Mouse (Mus musculus) kidney, adult 2 months (tissue): ENCODE data around the gene Btg1-ps2. TPM values are rescaled to one million over a fixed set of nuclear protein-coding genes. Genes with fewer than 3 reads are reported as not detected.
A peak's percentile ranks its signal among the peaks of the same experiment; 100 is the strongest.
"Not testable (repeated sequence)": the region's sequence is repeated elsewhere in the genome, so short reads cannot be mapped to it uniquely, and the experiment has no call there.

ENCODE experiments used
- DNase-seq: peaks from one replicate; pipeline ENCODE4 v3.0.0; 2021
- H3K27ac ChIP-seq: fragments of 200-500 bp; 2 replicates; pipeline ENCODE4 v1.5.1; 2012; ENCODE audit warnings: low read depth, low read length, control low read depth, inconsistent platforms; ENCODE audit not compliant: insufficient read depth
- H3K27me3 ChIP-seq: fragments of 200-500 bp; replicated peaks from 2 replicates; pipeline ENCODE4 v1.6.1; 2012; ENCODE audit warnings: mild to moderate bottlenecking, moderate library complexity, low read length, inconsistent platforms; ENCODE audit not compliant: control insufficient read depth, insufficient read depth
- H3K36me3 ChIP-seq: fragments of 200-500 bp; 2 replicates; pipeline ENCODE4 v1.6.1; 2012; ENCODE audit warnings: mild to moderate bottlenecking, moderate library complexity, low read length, inconsistent platforms; ENCODE audit not compliant: control insufficient read depth, insufficient read depth
- H3K4me1 ChIP-seq: fragments of 200-500 bp; 2 replicates; pipeline ENCODE4 v1.6.1; 2011; ENCODE audit warnings: low read length; ENCODE audit not compliant: control insufficient read depth, insufficient read depth
- H3K4me3 ChIP-seq: fragments of 200-500 bp; 2 replicates; pipeline ENCODE4 v1.5.1; 2011; ENCODE audit warnings: mild to moderate bottlenecking, low read depth, low read length, control low read depth; ENCODE audit not compliant: insufficient read depth
- CTCF ChIP-seq: fragments of 200-500 bp; conservative IDR thresholded peaks from 2 replicates; pipeline ENCODE4 v1.5.1; 2011; ENCODE audit warnings: low read depth, mild to moderate bottlenecking, control low read depth, low read length, moderate library complexity, mixed read lengths; ENCODE audit not compliant: insufficient read depth, insufficient read length
- POLR2A ChIP-seq: fragments of 200-500 bp; IDR thresholded peaks from one replicate; pipeline ENCODE4 v1.6.1; 2011; ENCODE audit warnings: low read depth, low read length, control low read depth
- WGBS: fragments of 180-500 bp; shearing (Covaris S2); methylation state at CpG from one replicate; pipeline ENCODE4 v1.1.7; 2018; 5-methylcytosine and 5-hydroxymethylcytosine counted together
- polyA plus RNA-seq: library from polyadenylated mRNA; depleted of rRNA; stranded (reverse); fragments of >200 nt; gene quantifications from 2 replicates; pipeline ENCODE4 v1.2.3, GENCODE M21; 2012; rRNA removed

Btg1-ps2 gene
- not detected in 2 replicates for polyA plus RNA-seq

DNA sequence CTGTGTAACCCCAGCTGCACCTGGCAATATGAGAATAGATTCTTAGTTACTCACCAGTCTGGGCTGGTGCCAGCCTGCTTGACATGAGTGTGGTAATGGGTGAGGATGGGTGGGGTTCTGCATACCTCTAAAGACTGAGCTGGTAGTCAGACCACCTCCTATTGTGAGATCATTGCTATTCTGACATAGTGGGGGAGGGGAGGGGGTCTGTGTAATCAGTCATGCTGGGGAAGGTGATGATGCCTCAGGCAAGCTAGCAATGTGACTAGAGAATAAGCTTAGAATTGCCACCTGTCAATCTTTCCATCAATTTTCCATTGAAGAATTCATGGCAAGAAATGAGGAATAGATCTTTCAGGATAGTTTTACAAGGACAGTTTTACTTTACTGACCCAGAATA is at the start of gene Btg1-ps2:
TSS of gene Btg1-ps2 (minus strand) at position 101 of the 400 bp plus-strand sequence.
- DNase-seq: not testable (repeated sequence)

DNA sequence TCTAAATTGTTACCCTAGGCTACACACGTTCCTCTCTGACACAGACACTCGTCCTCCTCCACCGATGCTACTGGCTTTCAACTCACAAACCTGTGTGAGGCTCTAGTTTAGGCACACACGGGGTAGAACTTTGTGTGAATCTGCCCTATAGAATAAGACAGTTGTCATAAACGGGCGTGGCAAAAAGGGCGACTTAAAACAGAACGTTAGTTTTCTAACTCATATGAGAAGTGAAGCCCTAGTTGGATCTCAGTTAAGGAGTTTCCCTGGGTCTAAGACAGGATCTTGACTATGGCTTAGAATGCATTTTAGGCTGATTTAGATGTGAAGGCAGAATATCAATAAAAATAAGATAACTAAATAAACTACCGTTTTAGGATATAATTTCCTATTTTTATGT is 42.1 kb upstream of the Btg1-ps2 start, which contains the start of gene Rhox11:
TSS of gene Rhox11 (minus strand) at position 101 of the 400 bp plus-strand sequence.
- Histone ChIP-seq H3K4me3 (no peak within 1 kb of the TSS), H3K4me1 (no peaks in the 10 kb centered on the region), H3K36me3 (no peaks in the 10 kb centered on the region), H3K27me3 (no peaks in the 10 kb centered on the region), H3K27ac (no peak within 1 kb of the TSS)
- DNase-seq: no peak
- TF ChIP-seq POLR2A (no peak), CTCF (no peak)
- 89% methylated on average over 9 of the region's 9 CpGs for WGBS

More for the DNA sequence above, at the start of gene Btg1-ps2:
- H3K36me3 ChIP-seq, H3K4me3 ChIP-seq, H3K4me1 ChIP-seq, H3K27ac ChIP-seq, H3K27me3 ChIP-seq: not testable (repeated sequence)

DNA sequence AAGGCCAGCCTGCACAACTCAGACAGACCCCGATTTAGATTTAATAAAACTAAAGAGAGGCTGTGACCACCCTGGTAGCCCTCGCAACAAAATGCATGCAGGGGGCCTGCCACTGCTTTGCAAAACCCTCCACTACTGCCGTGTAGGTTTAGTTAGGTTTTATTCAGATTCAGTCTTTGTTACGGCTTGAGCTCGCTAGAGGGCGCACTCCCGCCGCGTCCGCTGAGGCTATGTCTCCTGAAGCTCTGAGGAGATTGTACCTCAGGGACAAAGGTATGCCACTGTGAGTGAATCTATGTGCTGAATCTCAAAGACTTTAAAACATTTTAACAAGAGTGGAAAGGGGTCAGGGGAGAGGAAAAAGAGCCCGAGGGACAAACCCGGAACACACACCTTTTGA is 41.3 kb upstream of the Btg1-ps2 start:
- DNase-seq: peak; percentile 37
- TF ChIP-seq POLR2A (no peak), CTCF (peak; percentile 75)
- H3K27ac ChIP-seq: no peak overlapping the region
- no peaks in the 10 kb centered on the region for H3K4me1 ChIP-seq
- 7% methylated on average over 12 of the region's 12 CpGs for WGBS
- H3K27me3 ChIP-seq: no peaks in the 10 kb centered on the region
- no peaks in the 10 kb centered on the region for H3K36me3 ChIP-seq
- H3K4me3 ChIP-seq: no peak overlapping the region

DNA sequence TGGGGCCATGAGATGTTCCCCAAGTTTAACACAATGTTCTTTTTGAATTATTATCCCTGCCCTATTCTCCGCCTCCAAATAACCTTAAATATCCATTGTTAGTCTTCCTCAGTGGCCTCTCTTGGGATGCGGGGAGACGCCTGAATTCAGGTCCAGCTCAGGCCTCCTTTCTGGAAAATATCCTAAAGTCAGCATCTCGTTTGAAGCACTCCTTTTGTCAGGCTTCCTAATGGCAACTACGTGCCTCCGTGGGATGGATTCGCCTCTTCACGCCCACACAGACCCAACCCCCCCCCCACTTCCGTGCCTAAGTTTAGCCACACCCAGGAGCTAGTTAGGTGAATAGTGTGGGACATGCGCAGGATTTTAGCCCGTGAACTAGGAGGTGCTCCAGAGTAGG is 23.3 kb upstream of the Btg1-ps2 start, which contains the start of gene Rhox10:
TSS of gene Rhox10 (plus strand) at position 301 of the 400 bp plus-strand sequence.
- Histone ChIP-seq H3K4me1 (no peaks in the 10 kb centered on the region), H3K27ac (no peak within 1 kb of the TSS), H3K36me3 (no peaks in the 10 kb centered on the region), H3K4me3 (no peak within 1 kb of the TSS), H3K27me3 (no peaks in the 10 kb centered on the region)
- 84% methylated on average over 11 of the region's 11 CpGs for WGBS
- no peak for DNase-seq
- TF ChIP-seq POLR2A (no peak), CTCF (no peak)

DNA sequence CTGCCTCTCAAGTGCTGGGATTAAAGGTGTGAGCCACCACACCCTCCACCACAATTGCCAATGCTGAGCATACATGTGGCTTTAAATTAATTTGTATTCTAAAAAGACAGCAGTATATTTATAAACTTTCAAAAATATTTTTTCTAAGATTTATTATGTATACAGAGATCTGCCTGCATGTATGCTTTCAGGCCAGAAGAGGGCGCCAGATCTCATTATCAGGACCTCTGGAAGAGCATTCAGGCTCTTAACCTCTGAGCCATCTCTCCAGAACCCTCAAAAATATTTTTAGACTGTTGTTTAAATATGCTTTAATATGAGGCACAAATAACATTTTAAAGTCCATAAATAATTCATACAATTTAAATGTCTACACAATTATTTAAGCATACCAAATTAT is 18.6 kb upstream of the Btg1-ps2 start:
- TF ChIP-seq POLR2A (no peak), CTCF (0 out of 2 replicates have a peak, but pooled peaks have one; percentile 22)
- WGBS: 0% methylated on average over 1 of the region's 1 CpGs
- H3K27ac ChIP-seq: no peak overlapping the region
- no peaks in the 10 kb centered on the region for H3K36me3 ChIP-seq
- no peaks in the 10 kb centered on the region for H3K4me1 ChIP-seq
- DNase-seq: no peak
- H3K27me3 ChIP-seq: no peaks in the 10 kb centered on the region
- H3K4me3 ChIP-seq: no peak overlapping the region

DNA sequence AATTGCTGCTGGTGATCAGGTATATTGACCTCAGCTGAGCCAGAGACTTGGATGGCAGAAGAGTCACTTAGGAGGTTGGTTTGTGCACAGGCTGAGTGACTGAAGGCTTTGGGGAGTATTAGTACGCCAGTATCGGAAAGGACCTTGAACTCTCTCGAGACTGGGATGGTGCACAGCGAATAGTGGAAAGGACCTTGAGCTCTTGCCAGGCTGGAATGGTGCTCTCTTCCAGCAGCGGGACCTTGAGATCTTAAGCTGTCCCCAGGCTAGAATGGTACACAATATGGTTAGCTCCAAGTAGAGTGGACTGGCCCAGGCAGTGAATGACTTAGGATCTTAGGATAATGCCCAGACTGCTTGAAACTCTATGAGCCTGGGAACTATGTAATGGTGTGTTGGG is 3.2 kb downstream of the Btg1-ps2 start:
- WGBS: over 99% methylated on average over 5 of the region's 5 CpGs
- no peaks in the 10 kb centered on the region for H3K4me1 ChIP-seq
- H3K27ac ChIP-seq: no peak overlapping the region
- H3K36me3 ChIP-seq: no peaks in the 10 kb centered on the region
- H3K4me3 ChIP-seq: no peak overlapping the region
- DNase-seq: no peak
- no peaks in the 10 kb centered on the region for H3K27me3 ChIP-seq
- no peak for TF ChIP-seq CTCF
- no peak for TF ChIP-seq POLR2A

DNA sequence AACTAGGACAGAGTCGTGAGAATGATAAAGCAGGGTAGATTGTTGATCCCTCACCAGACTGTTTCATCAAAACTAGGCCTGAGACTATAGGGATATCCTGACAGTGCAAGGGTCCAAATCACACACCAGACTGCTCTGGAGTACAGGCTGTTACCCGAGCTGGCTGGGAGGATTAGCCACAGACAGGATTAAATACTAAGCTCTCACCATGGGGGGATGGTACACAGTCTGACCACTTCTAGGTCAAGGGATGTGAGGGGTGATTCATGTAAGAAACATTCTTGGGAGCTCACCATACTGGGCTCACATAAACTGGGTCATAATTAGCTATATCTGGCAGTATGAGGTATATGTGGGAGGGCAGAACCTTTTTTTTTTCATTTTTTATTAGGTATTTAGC is 9.1 kb downstream of the Btg1-ps2 start:
- no peaks in the 10 kb centered on the region for H3K4me1 ChIP-seq
- WGBS: 53% methylated on average over 2 of the region's 2 CpGs
- no peaks in the 10 kb centered on the region for H3K36me3 ChIP-seq
- DNase-seq: no peak
- no peak for TF ChIP-seq POLR2A
- TF ChIP-seq CTCF: no peak
- no peak overlapping the region for H3K4me3 ChIP-seq
- H3K27me3 ChIP-seq: no peaks in the 10 kb centered on the region
- H3K27ac ChIP-seq: no peak overlapping the region

DNA sequence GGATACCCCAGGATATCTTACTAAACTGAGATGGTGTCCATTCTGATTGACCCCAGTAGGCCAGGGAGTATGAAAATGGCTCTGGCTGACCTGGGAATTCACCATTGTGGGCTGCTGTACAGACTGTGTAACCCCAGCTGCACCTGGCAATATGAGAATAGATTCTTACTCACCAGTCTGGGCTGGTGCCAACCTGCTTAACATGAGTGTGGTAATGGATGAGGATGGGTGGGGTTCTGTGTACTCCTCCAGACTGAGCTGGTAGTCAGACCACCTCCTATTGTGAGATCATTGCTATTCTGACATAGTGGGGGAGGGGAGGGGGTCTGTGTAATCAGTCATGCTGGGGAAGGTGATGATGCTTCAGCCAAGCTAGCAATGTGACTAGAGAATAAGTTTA is 24.3 kb downstream of the Btg1-ps2 start, which contains the start of gene Btg1-ps1:
TSS of gene Btg1-ps1 (minus strand) at position 219 of the 400 bp plus-strand sequence.
- not testable (repeated sequence) for H3K27ac ChIP-seq, DNase-seq, H3K4me3 ChIP-seq, H3K27me3 ChIP-seq, H3K36me3 ChIP-seq, H3K4me1 ChIP-seq
